Mouse (Mus musculus) leukemia stem cell, adult 10-12 weeks (primary cell): ENCODE results near the gene Tm2d3. TPM values are rescaled to one million over a fixed set of nuclear protein-coding genes. Genes with fewer than 3 reads are reported as not detected.

Source experiments
- polyA plus RNA-seq: library from polyadenylated mRNA; stranded (reverse); fragments of >175 nt; gene quantifications from 2 replicates; pipeline ENCODE4 v1.2.3, GENCODE M21; 2012; ENCODE audit warnings: low replicate concordance

Gene Tm2d3
- 7.6 and 30.0 TPM in 2 replicates for polyA plus RNA-seq

GRCm38 (mm10) chr7:65690869-65691268 lies at the start of gene Tm2d3:
Gene Tm2d3, plus strand, starts transcription at chr7:65691169.

GRCm38 (mm10) chr7:65644643-65645351 lies 46.2 kb upstream of the Tm2d3 start, which contains the start of gene Tarsl2:
Gene Tarsl2, plus strand, starts transcription at chr7:65644898.

Other genes starting within 250 kb of the Tm2d3 start
- gene Tjp1, start 163.4 kb upstream of the Tm2d3 start, polyA plus RNA-seq: 5.2 and 5.7 TPM in 2 replicates
- gene Tarsl2, start 46.3 kb upstream of the Tm2d3 start, polyA plus RNA-seq: 21.9 and 28.4 TPM in 2 replicates
- gene Pcsk6, start 170.6 kb downstream of the Tm2d3 start, polyA plus RNA-seq: 0.19 and 0.23 TPM in 2 replicates